Mouse (Mus musculus) limb, embryonic 13.5 days (tissue): ENCODE data around the gene Socs5. TPM values are rescaled to one million over a fixed set of nuclear protein-coding genes. Genes with fewer than 3 reads are reported as not detected.

ENCODE experiments used
- ATAC-seq: fragments of 200-750 bp; cut with Nextera tagmentation; 2 replicates; pipeline ENCODE4 v1.8.0; 2017; ENCODE audit warnings: low read depth, moderate number of reproducible peaks, moderate TSS enrichment; ENCODE audit not compliant: low FRiP score
- H3K27ac ChIP-seq: fragments of 300-500 bp; sonication (generic); 2 replicates; pipeline ENCODE4 v1.5.1; 2015; ENCODE audit warnings: inconsistent platforms, mild to moderate bottlenecking, moderate library complexity
- H3K27me3 ChIP-seq: fragments of 300-500 bp; sonication (generic); 2 replicates; pipeline ENCODE4 v1.6.1; 2015; ENCODE audit warnings: mild to moderate bottlenecking, inconsistent platforms
- H3K36me3 ChIP-seq: fragments of 300-500 bp; sonication (generic); 2 replicates; pipeline ENCODE4 v1.6.1; 2015; ENCODE audit warnings: inconsistent platforms, mild to moderate bottlenecking, moderate library complexity
- H3K4me1 ChIP-seq: fragments of 300-500 bp; sonication (generic); 2 replicates; pipeline ENCODE4 v1.6.1; 2015; ENCODE audit warnings: inconsistent platforms
- H3K4me2 ChIP-seq: fragments of 300-500 bp; sonication (generic); replicated peaks from 2 replicates; pipeline ENCODE4 v1.6.1; 2015; ENCODE audit warnings: inconsistent platforms, mild to moderate bottlenecking, moderate library complexity
- H3K4me3 ChIP-seq: fragments of 300-500 bp; sonication (generic); 2 replicates; pipeline ENCODE4 v1.5.1; 2015; ENCODE audit warnings: moderate library complexity, mild to moderate bottlenecking, inconsistent platforms
- H3K9ac ChIP-seq: fragments of 300-500 bp; sonication (generic); 2 replicates; pipeline ENCODE4 v1.6.1; 2015; ENCODE audit warnings: mild to moderate bottlenecking, inconsistent platforms
- H3K9me3 ChIP-seq: fragments of 300-500 bp; sonication (generic); 2 replicates; pipeline ENCODE4 v1.6.1; 2016; ENCODE audit warnings: inconsistent platforms
- WGBS: fragments of 180-500 bp; shearing (Covaris S2); methylation state at CpG from one replicate; pipeline ENCODE4 v1.1.7; 2015; 5-methylcytosine and 5-hydroxymethylcytosine counted together
- polyA plus RNA-seq: library from polyadenylated mRNA; unstranded; fragments of >200 nt; fragmentation: Nextera tagmentation; extraction: Ambion mirVana; gene quantifications from 2 replicates; pipeline ENCODE4 v1.2.1, GENCODE M21; 2015

Gene Socs5
- polyA plus RNA-seq, 1 experiment from 2014 or later, result 15.9 TPM

GRCm38 (mm10) chr17:87146415-87147021, 39.0 kb downstream of the Socs5 start:
- 70% methylated on average over 8 of the region's 8 CpGs for WGBS
- Histone ChIP-seq H3K4me1 (peaks cover 12% of the 10 kb centered on the region), H3K27ac (no peak overlapping the region; the same call in 1 of the 2 replicates), H3K4me2 (no peak overlapping the region), H3K27me3 (no peaks in the 10 kb centered on the region), H3K36me3 (no peaks in the 10 kb centered on the region), H3K9ac (no peak overlapping the region), H3K4me3 (no peak overlapping the region), H3K9me3 (0 out of 2 replicates have a peak, but pooled peaks cover 4% of the 10 kb centered on the region)
- ATAC-seq, result no peak

- H3K27ac ChIP-seq, result peak overlapping the region; percentile 6; the same call in 1 of the 2 replicates
- 73% methylated on average over 12 of the region's 12 CpGs for WGBS
Observed at GRCm38 (mm10) chr17:87149762-87150161, 42.3 kb downstream of the Socs5 start.

GRCm38 (mm10) chr17:87152984-87153383, 45.5 kb downstream of the Socs5 start:
- Histone ChIP-seq H3K27ac (no peak overlapping the region), H3K9me3 (no peaks in the 10 kb centered on the region), H3K36me3 (no peaks in the 10 kb centered on the region), H3K4me2 (no peak overlapping the region), H3K9ac (no peak overlapping the region), H3K4me3 (no peak overlapping the region), H3K27me3 (no peaks in the 10 kb centered on the region), H3K4me1 (peaks cover 5% of the 10 kb centered on the region; the same call in 1 of the 2 replicates)
- 34% methylated on average over 5 of the region's 5 CpGs for WGBS
- ATAC-seq, result no peak

More at GRCm38 (mm10) chr17:87149762-87150161, 42.3 kb downstream of the Socs5 start:
- no peak overlapping the region for H3K4me2 ChIP-seq
- no peak overlapping the region for H3K9ac ChIP-seq
- H3K4me1 ChIP-seq, result no peaks in the 10 kb centered on the region
- ATAC-seq, result no peak
- H3K36me3 ChIP-seq, result no peaks in the 10 kb centered on the region
- 0 out of 2 replicates have a peak, but pooled peaks cover 4% of the 10 kb centered on the region for H3K9me3 ChIP-seq
- no peaks in the 10 kb centered on the region for H3K27me3 ChIP-seq
- no peak overlapping the region for H3K4me3 ChIP-seq

GRCm38 (mm10) chr17:87155664-87156063, 48.2 kb downstream of the Socs5 start:
- no peak overlapping the region for H3K4me2 ChIP-seq
- H3K27ac ChIP-seq, result no peak overlapping the region
- H3K36me3 ChIP-seq, result no peaks in the 10 kb centered on the region
- no peaks in the 10 kb centered on the region for H3K9me3 ChIP-seq
- H3K4me3 ChIP-seq, result no peak overlapping the region
- H3K4me1 ChIP-seq, result peaks cover 7% of the 10 kb centered on the region; the same call in 1 of the 2 replicates
- no peak for ATAC-seq
- no peak overlapping the region for H3K9ac ChIP-seq
- 74% methylated on average over 3 of the region's 3 CpGs for WGBS
- no peaks in the 10 kb centered on the region for H3K27me3 ChIP-seq

GRCm38 (mm10) chr17:87157739-87158138, 50.3 kb downstream of the Socs5 start:
- Histone ChIP-seq H3K9ac (no peak overlapping the region), H3K4me1 (peaks cover 13% of the 10 kb centered on the region; the same call in 1 of the 2 replicates), H3K4me3 (no peak overlapping the region), H3K36me3 (no peaks in the 10 kb centered on the region), H3K9me3 (no peaks in the 10 kb centered on the region), H3K27ac (no peak overlapping the region), H3K4me2 (0 out of 2 replicates have a peak overlapping the region, but pooled peaks have one; percentile 3), H3K27me3 (no peaks in the 10 kb centered on the region)
- 62% methylated on average over 13 of the region's 13 CpGs for WGBS
- ATAC-seq, result no peak

- Histone ChIP-seq H3K27ac (no peak overlapping the region), H3K36me3 (no peaks in the 10 kb centered on the region), H3K27me3 (no peaks in the 10 kb centered on the region), H3K4me2 (no peak overlapping the region), H3K4me1 (peaks cover 13% of the 10 kb centered on the region; the same call in 1 of the 2 replicates), H3K4me3 (no peak overlapping the region), H3K9ac (no peak overlapping the region), H3K9me3 (no peaks in the 10 kb centered on the region)
- WGBS, result 96% methylated on average over 14 of the region's 14 CpGs
- ATAC-seq, result no peak
Observed at GRCm38 (mm10) chr17:87158597-87158996, 51.1 kb downstream of the Socs5 start.

GRCm38 (mm10) chr17:87160270-87160669, 52.8 kb downstream of the Socs5 start:
- H3K36me3 ChIP-seq, result no peaks in the 10 kb centered on the region
- no peak for ATAC-seq
- H3K9ac ChIP-seq, result no peak overlapping the region
- no peak overlapping the region for H3K27ac ChIP-seq
- no peaks in the 10 kb centered on the region for H3K27me3 ChIP-seq
- WGBS, result 79% methylated on average over 3 of the region's 3 CpGs
- no peak overlapping the region for H3K4me3 ChIP-seq
- no peaks in the 10 kb centered on the region for H3K9me3 ChIP-seq
- no peak overlapping the region for H3K4me2 ChIP-seq
- peaks cover 24% of the 10 kb centered on the region for H3K4me1 ChIP-seq

GRCm38 (mm10) chr17:87164312-87164922, 56.9 kb downstream of the Socs5 start:
- peak overlapping the region; percentile 75; the same call in 1 of the 2 replicates for H3K27ac ChIP-seq
- H3K4me1 ChIP-seq, result peaks cover 18% of the 10 kb centered on the region
- H3K27me3 ChIP-seq, result no peaks in the 10 kb centered on the region
- WGBS, result 41% methylated on average over 7 of the region's 7 CpGs
- no peak overlapping the region for H3K4me3 ChIP-seq
- no peaks in the 10 kb centered on the region for H3K36me3 ChIP-seq
- no peaks in the 10 kb centered on the region for H3K9me3 ChIP-seq
- H3K9ac ChIP-seq, result no peak overlapping the region
- H3K4me2 ChIP-seq, result peak overlapping the region; percentile 25; the same call in 1 of the 2 replicates
- ATAC-seq, result peak; percentile 85; the same call in 1 of the 2 replicates

GRCm38 (mm10) chr17:87167407-87167806, 59.9 kb downstream of the Socs5 start:
- no peak overlapping the region for H3K27ac ChIP-seq
- H3K4me2 ChIP-seq, result no peak overlapping the region
- no peak for ATAC-seq
- H3K4me1 ChIP-seq, result peaks cover 12% of the 10 kb centered on the region
- H3K9ac ChIP-seq, result no peak overlapping the region
- no peaks in the 10 kb centered on the region for H3K36me3 ChIP-seq
- WGBS, result 92% methylated on average over 5 of the region's 5 CpGs
- no peaks in the 10 kb centered on the region for H3K9me3 ChIP-seq
- H3K27me3 ChIP-seq, result no peaks in the 10 kb centered on the region
- no peak overlapping the region for H3K4me3 ChIP-seq

- 60% methylated on average over 3 of the region's 3 CpGs for WGBS
- H3K4me1 ChIP-seq, result peaks cover 11% of the 10 kb centered on the region
- H3K4me2 ChIP-seq, result no peak overlapping the region
- no peak overlapping the region for H3K27ac ChIP-seq
- no peak for ATAC-seq
- H3K9ac ChIP-seq, result no peak overlapping the region
- H3K9me3 ChIP-seq, result peaks cover 4% of the 10 kb centered on the region
- no peak overlapping the region for H3K4me3 ChIP-seq
- no peaks in the 10 kb centered on the region for H3K27me3 ChIP-seq
- H3K36me3 ChIP-seq, result no peaks in the 10 kb centered on the region
Observed at GRCm38 (mm10) chr17:87169076-87169475, 61.6 kb downstream of the Socs5 start.

- H3K9me3 ChIP-seq, result peaks cover 4% of the 10 kb centered on the region
- H3K4me1 ChIP-seq, result no peaks in the 10 kb centered on the region
- H3K4me3 ChIP-seq, result no peak overlapping the region
- H3K36me3 ChIP-seq, result no peaks in the 10 kb centered on the region
- H3K4me2 ChIP-seq, result no peak overlapping the region
- 59% methylated on average over 5 of the region's 5 CpGs for WGBS
- H3K27ac ChIP-seq, result no peak overlapping the region
- H3K27me3 ChIP-seq, result no peaks in the 10 kb centered on the region
- ATAC-seq, result no peak
- H3K9ac ChIP-seq, result no peak overlapping the region
Observed at GRCm38 (mm10) chr17:87170364-87170763, 62.9 kb downstream of the Socs5 start.

GRCm38 (mm10) chr17:87172031-87172430, 64.6 kb downstream of the Socs5 start:
- Histone ChIP-seq H3K4me3 (no peak overlapping the region), H3K9me3 (peaks cover 4% of the 10 kb centered on the region), H3K27ac (no peak overlapping the region), H3K36me3 (no peaks in the 10 kb centered on the region), H3K27me3 (no peaks in the 10 kb centered on the region), H3K4me2 (no peak overlapping the region), H3K9ac (no peak overlapping the region), H3K4me1 (peaks cover 12% of the 10 kb centered on the region; the same call in 1 of the 2 replicates)
- 81% methylated on average over 3 of the region's 3 CpGs for WGBS
- ATAC-seq, result no peak
